Mouse (Mus musculus) lung, embryonic 15.5 days (tissue): ENCODE measurements around the gene Pigf. TPM values are rescaled to one million over a fixed set of nuclear protein-coding genes. Genes with fewer than 3 reads are reported as not detected.

ENCODE experiments used
- ATAC-seq: fragments of 200-750 bp; cut with Nextera tagmentation; 2 replicates; pipeline ENCODE4 v1.8.0; 2017; ENCODE audit warnings: moderate number of reproducible peaks, borderline replicate concordance; ENCODE audit not compliant: low FRiP score, low TSS enrichment; ENCODE audit errors: extremely low read depth
- H3K27ac ChIP-seq: fragments of 300-500 bp; sonication (generic); 2 replicates; pipeline ENCODE4 v1.5.1; 2015; ENCODE audit warnings: moderate library complexity, mild to moderate bottlenecking, inconsistent platforms
- H3K27me3 ChIP-seq: fragments of 300-500 bp; sonication (generic); 2 replicates; pipeline ENCODE4 v1.6.1; 2015; ENCODE audit warnings: inconsistent platforms
- H3K36me3 ChIP-seq: fragments of 300-500 bp; sonication (generic); 2 replicates; pipeline ENCODE4 v1.6.1; 2015; ENCODE audit warnings: inconsistent platforms
- H3K4me1 ChIP-seq: fragments of 300-500 bp; sonication (generic); 2 replicates; pipeline ENCODE4 v1.6.1; 2015; ENCODE audit warnings: inconsistent platforms
- H3K4me2 ChIP-seq: fragments of 300-500 bp; sonication (generic); 2 replicates; pipeline ENCODE4 v1.6.1; 2015; ENCODE audit warnings: inconsistent platforms, mild to moderate bottlenecking, moderate library complexity
- H3K4me3 ChIP-seq: fragments of 300-500 bp; sonication (generic); 2 replicates; pipeline ENCODE4 v1.5.1; 2015; ENCODE audit warnings: mild to moderate bottlenecking, inconsistent platforms
- H3K9ac ChIP-seq: fragments of 300-500 bp; sonication (generic); 2 replicates; pipeline ENCODE4 v1.6.1; 2015; ENCODE audit warnings: inconsistent platforms
- H3K9me3 ChIP-seq: fragments of 300-500 bp; sonication (generic); 2 replicates; pipeline ENCODE4 v1.6.1; 2016; ENCODE audit warnings: inconsistent platforms
- WGBS: fragments of 180-500 bp; shearing (Covaris S2); methylation state at CpG from one replicate; pipeline ENCODE4 v1.1.7; 2015; 5-methylcytosine and 5-hydroxymethylcytosine counted together
- polyA plus RNA-seq: library from polyadenylated mRNA; unstranded; fragments of >200 nt; fragmentation: Nextera tagmentation; extraction: Ambion mirVana; gene quantifications from 2 replicates; pipeline ENCODE4 v1.2.1, GENCODE M21; 2015

Gene Pigf
- polyA plus RNA-seq, 1 experiment from 2014 or later, result 30.7 TPM

DNA sequence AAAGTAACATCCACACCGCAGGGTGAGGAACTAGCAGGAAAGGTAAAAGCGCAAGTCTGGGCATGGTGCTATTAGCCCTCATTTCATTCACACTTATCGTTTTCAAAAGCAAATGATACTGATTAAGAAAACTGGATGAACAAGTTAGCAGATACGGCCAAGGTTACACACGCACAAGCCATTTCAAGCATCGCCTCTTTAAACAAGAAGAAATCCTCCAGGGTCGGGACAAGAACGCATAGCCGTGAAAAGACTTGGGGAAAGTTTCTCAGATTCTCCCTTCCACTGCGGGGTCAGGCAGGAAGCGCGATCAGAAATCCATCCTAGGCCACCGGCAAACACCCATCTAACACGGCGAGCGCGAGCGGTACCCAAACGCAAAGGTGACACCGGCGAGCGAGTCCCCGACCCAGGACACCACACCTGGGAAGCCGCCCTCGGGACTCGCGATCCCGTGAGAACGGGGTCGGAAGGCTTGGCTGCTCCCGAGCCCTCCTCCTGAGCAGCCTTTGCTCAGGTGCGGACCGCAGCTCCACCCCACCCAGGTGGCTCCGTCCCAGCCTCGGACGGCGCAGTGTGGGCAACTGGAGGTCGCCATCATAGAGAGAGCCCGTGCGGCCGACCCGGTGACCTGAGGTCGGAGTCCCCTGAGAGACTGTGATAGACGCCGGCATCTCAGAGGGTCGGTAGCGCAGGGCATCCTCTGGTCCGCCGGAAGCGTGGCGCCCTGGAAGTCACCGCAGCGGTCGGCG, 539 bp downstream of the Pigf start:
- H3K36me3 ChIP-seq, result peaks cover 11% of the 10 kb centered on the region
- under 1% methylated on average over 55 of the region's 55 CpGs for WGBS
- H3K9ac ChIP-seq, result peak overlapping the region; percentile 57
- peak; percentile 88; the same call in 1 of the 2 replicates for ATAC-seq
- peak overlapping the region; percentile 96 for H3K4me2 ChIP-seq
- H3K27me3 ChIP-seq, result no peaks in the 10 kb centered on the region
- peak overlapping the region; percentile 17; the same call in 1 of the 2 replicates for H3K27ac ChIP-seq
- H3K4me1 ChIP-seq, result peaks cover 9% of the 10 kb centered on the region; the same call in 1 of the 2 replicates
- H3K4me3 ChIP-seq, result peak overlapping the region; percentile 75
- no peaks in the 10 kb centered on the region for H3K9me3 ChIP-seq

DNA sequence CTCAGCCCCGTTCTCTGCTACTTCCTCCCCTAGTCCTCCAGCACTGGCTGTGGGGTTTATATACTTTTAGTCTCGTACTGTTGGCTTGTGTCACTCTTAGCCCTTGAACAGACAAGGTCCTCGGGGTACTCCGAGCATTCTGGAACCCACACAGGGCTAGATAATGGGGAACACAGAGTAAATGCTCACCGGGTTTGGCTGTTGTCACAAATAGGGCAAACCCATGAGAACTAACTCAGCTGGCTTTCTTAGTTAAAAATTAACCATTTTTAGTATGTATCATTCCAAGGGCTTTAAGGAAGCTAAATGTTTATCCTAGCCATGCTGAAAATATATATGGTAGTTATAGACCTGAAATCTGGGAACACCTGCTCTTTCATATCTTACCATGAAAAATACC, 5.5 kb downstream of the Pigf start:
- Histone ChIP-seq H3K27ac (no peak overlapping the region), H3K4me2 (no peak overlapping the region), H3K9me3 (no peaks in the 10 kb centered on the region), H3K4me3 (no peak overlapping the region), H3K9ac (no peak overlapping the region), H3K27me3 (no peaks in the 10 kb centered on the region), H3K4me1 (no peaks in the 10 kb centered on the region; the same call in 1 of the 2 replicates), H3K36me3 (peaks cover 13% of the 10 kb centered on the region; the same call in 1 of the 2 replicates)
- WGBS, result 85% methylated on average over 5 of the region's 5 CpGs
- ATAC-seq, result no peak

DNA sequence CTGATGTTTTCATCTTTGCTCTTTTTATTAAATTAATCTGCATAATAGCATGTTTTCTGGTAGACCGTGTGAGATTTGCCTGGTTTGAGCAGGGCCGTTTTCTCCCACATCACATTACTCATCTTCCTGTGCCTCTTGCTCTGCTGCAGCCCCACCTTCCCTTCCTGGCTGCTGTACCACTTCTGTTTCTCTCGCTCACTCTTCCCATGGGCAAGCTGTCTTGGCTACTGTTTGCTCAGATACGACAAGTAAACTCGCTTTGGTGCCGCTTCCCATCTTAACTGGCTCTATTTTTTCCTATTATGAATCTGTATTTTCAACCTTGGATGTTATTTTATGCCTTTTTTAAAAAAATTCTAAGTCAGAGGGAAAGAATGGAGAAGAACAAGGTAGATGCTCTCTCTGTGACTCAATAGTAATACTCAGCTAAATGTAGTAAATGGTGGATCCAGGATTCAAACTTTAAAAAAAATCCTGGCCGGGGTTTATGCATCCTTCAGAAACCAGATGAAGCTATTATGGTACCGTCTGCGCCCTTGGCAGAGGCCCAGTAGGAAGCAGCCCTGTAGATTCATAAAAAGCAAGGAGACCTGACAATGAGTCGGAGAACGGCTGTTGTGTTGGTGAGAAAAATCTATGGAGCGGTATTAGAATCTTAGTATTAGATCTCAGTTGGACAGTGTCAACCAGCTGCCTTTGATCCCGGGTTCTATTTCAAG, 13.7 kb downstream of the Pigf start:
- 80% methylated on average over 13 of the region's 13 CpGs for WGBS
- Histone ChIP-seq H3K4me1 (no peaks in the 10 kb centered on the region), H3K9ac (no peak overlapping the region), H3K27me3 (no peaks in the 10 kb centered on the region), H3K4me2 (no peak overlapping the region), H3K4me3 (no peak overlapping the region), H3K27ac (no peak overlapping the region), H3K9me3 (no peaks in the 10 kb centered on the region), H3K36me3 (peaks cover 4% of the 10 kb centered on the region; the same call in 1 of the 2 replicates)
- no peak for ATAC-seq

DNA sequence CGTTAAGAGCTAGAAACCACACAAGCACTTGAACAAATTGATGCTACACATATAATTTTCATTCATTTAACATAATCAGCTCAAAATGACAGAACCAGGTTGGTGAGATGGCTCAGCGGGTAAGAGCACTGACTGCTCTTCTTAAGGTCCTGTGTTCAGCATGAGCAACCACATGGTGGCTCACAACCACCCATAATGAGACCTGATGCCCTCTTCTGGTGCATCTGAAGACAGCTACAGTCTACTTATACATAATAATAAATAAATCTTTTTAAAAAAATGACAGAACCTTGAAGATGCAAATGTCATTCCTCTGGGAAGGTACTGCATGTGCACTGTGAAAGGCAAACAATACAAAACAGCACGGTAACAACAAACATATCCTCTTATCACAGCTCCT, 16.3 kb downstream of the Pigf start:
- H3K36me3 ChIP-seq, result peaks cover 2% of the 10 kb centered on the region; the same call in 1 of the 2 replicates
- H3K9me3 ChIP-seq, result no peaks in the 10 kb centered on the region
- H3K9ac ChIP-seq, result no peak overlapping the region
- no peak for ATAC-seq
- no peak overlapping the region for H3K4me2 ChIP-seq
- WGBS, result 86% methylated on average over 3 of the region's 3 CpGs
- no peaks in the 10 kb centered on the region for H3K4me1 ChIP-seq
- no peak overlapping the region for H3K27ac ChIP-seq
- no peaks in the 10 kb centered on the region for H3K27me3 ChIP-seq
- H3K4me3 ChIP-seq, result no peak overlapping the region

DNA sequence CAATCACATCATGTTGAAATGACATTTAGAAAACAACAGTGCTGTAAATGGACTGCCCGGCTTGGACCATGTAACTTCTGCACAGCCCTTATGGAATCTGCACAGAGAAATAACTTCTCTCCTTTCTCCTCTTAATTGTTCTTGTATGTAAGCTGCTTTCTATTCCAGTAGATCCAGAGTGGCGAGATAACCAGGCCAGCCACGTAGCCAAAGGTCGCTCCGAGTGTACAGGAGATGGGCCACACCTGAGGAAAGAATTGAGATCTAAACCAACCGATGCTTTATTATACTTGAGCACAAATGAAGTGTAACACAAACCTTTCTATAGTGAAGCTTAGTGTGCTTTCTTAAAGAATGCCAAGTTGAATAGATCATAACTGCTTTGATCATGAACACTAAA, 27.9 kb downstream of the Pigf start:
- Histone ChIP-seq H3K4me3 (no peak overlapping the region), H3K36me3 (0 out of 2 replicates have a peak, but pooled peaks cover 15% of the 10 kb centered on the region), H3K9me3 (no peaks in the 10 kb centered on the region), H3K27me3 (no peaks in the 10 kb centered on the region), H3K27ac (no peak overlapping the region), H3K9ac (no peak overlapping the region), H3K4me2 (no peak overlapping the region), H3K4me1 (no peaks in the 10 kb centered on the region)
- 86% methylated on average over 6 of the region's 6 CpGs for WGBS
- ATAC-seq, result no peak

DNA sequence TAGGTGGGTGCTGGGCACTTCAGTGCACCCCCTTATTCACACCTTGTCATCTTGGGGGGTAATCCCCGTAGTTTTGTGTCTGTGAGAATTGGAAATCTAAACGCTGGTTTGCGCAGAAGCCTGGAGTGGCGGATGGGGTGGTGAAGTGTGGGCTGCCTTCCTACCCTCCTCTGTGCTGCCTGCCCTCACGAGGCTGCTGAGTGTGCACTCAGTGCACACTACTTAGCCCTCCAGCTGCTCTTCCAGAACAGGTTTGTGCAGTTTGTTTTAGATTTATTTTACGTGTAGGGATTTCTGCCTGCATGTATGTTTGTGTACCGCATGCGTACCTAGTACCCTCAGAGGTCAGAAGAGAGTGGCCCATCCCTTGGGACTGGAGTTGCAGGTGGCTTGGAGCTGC, 33.9 kb downstream of the Pigf start:
- Histone ChIP-seq H3K9me3 (no peaks in the 10 kb centered on the region), H3K4me2 (no peak overlapping the region), H3K9ac (no peak overlapping the region), H3K36me3 (0 out of 2 replicates have a peak, but pooled peaks cover 3% of the 10 kb centered on the region), H3K27ac (no peak overlapping the region), H3K27me3 (no peaks in the 10 kb centered on the region), H3K4me3 (no peak overlapping the region), H3K4me1 (peaks cover 5% of the 10 kb centered on the region; the same call in 1 of the 2 replicates)
- 77% methylated on average over 8 of the region's 8 CpGs for WGBS
- no peak for ATAC-seq

DNA sequence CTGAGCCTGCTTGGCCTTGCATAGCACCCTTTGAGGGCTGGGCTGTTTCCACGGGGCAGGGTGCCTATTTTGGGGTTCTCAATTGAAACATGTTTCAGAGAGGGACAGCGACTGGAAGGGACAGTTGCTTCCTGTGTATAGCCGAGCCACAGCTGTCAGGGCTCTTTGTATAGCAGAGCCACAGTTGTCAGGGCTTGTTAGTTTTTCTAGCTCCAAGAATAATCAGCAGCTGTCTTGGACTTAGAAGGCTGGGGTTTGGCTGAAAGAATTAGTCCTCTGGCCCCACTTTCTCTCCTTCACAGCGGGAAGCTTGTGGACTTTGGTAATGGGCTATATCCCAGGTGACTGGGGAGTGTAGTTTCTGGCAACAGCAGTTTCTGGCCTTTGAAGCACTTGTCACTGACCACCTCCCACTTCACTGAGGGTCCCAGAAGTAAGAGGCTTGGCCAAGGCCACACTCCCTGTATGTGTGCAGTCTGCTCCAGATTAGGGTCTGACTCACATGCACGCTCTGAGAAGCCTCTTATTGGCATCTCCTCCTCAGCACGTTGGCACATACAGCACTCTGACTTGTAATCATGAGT, 36.5 kb downstream of the Pigf start:
- H3K9me3 ChIP-seq, result no peaks in the 10 kb centered on the region
- H3K4me2 ChIP-seq, result no peak overlapping the region
- H3K4me1 ChIP-seq, result peaks cover 5% of the 10 kb centered on the region; the same call in 1 of the 2 replicates
- 0 out of 2 replicates have a peak, but pooled peaks cover 3% of the 10 kb centered on the region for H3K36me3 ChIP-seq
- WGBS, result 61% methylated on average over 6 of the region's 6 CpGs
- no peaks in the 10 kb centered on the region for H3K27me3 ChIP-seq
- no peak for ATAC-seq
- no peak overlapping the region for H3K9ac ChIP-seq
- H3K27ac ChIP-seq, result no peak overlapping the region
- H3K4me3 ChIP-seq, result no peak overlapping the region

DNA sequence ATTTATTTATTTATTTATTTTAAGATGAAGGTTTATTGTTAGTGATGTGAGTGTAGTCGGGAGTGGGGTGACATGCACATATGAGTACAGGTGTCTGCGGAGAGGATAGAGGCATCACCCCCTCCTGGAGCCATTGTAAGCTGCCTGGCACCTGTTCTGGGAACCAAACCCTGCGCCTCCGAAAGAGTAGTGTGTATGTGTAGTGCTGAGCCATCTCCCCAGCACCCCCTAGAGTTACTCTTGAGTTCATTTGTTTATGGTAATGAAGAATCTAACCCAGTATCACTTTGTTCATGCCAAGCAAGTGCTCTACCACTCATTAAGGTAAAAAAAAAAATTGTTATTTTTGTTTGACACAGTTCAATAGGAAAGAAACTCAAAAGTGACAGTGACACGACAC, 37.0 kb downstream of the Pigf start:
- Histone ChIP-seq H3K9ac (no peak overlapping the region), H3K9me3 (no peaks in the 10 kb centered on the region), H3K4me3 (no peak overlapping the region), H3K4me1 (peaks cover 5% of the 10 kb centered on the region; the same call in 1 of the 2 replicates), H3K36me3 (0 out of 2 replicates have a peak, but pooled peaks cover 3% of the 10 kb centered on the region), H3K4me2 (no peak overlapping the region), H3K27ac (no peak overlapping the region), H3K27me3 (no peaks in the 10 kb centered on the region)
- ATAC-seq, result no peak
- WGBS, result 89% methylated on average over 5 of the region's 5 CpGs

DNA sequence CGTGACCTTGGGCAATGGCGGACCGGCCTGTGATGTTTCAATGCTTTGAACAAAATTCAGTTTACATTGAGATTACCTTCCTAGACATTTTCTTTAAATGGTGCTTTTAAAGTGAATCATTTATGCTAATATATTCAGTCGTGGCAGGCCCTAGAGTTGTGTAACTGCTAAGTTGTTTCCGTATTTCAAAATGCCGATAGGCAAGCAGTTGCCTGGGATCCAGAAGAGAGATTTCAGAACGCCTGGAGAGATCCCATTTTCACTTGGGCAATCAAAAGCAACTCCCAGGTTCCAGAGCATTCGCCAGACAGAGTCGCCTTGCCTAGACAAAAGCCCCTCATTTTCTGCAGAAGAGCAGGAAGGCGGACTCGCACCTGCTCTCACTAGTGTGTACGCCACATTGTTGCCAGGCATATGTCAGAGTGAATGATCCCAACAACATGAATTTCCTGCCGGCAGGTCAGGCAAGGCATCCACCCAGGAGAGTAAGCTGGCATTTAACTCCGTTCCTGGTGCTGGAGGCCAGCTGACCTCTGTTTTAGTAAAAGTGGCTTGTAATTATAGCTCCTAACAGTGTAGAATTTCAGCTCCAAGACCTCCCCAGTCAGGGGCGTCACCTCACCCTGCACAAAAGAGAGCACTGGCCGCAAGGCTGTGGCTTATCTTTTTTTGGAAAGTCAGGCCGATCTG, 38.6 kb downstream of the Pigf start:
- no peak overlapping the region for H3K4me2 ChIP-seq
- H3K36me3 ChIP-seq, result peaks cover 3% of the 10 kb centered on the region; the same call in 1 of the 2 replicates
- no peak overlapping the region for H3K9ac ChIP-seq
- H3K27me3 ChIP-seq, result no peaks in the 10 kb centered on the region
- no peaks in the 10 kb centered on the region for H3K9me3 ChIP-seq
- ATAC-seq, result no peak
- H3K4me3 ChIP-seq, result no peak overlapping the region
- WGBS, result 61% methylated on average over 17 of the region's 17 CpGs
- peaks cover 5% of the 10 kb centered on the region; the same call in 1 of the 2 replicates for H3K4me1 ChIP-seq
- H3K27ac ChIP-seq, result no peak overlapping the region

DNA sequence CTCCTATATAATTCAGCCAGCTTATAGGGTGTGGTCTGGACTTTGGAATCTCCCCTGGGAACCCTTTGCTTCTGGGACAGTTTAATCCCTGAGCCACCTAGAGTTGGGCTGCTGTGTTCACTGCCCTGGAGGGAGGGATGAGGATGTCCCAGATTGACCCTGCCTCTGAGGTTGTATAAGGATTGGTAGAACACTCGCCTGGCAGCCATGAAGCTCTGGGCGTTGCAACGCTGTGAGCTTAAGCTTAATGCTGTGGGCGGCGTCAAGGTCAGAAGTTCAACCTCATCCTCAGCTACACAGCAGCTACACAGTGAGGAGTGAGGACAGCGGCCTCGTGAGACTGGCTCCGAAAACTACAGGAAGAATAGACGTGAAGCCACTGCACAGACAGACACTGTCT, 42.7 kb downstream of the Pigf start:
- H3K36me3 ChIP-seq, result peaks cover 16% of the 10 kb centered on the region
- no peak overlapping the region for H3K27ac ChIP-seq
- no peak overlapping the region for H3K9ac ChIP-seq
- no peaks in the 10 kb centered on the region for H3K9me3 ChIP-seq
- no peak overlapping the region for H3K4me3 ChIP-seq
- H3K4me2 ChIP-seq, result no peak overlapping the region
- 66% methylated on average over 9 of the region's 9 CpGs for WGBS
- H3K27me3 ChIP-seq, result no peaks in the 10 kb centered on the region
- H3K4me1 ChIP-seq, result peaks cover 5% of the 10 kb centered on the region; the same call in 1 of the 2 replicates
- ATAC-seq, result no peak

DNA sequence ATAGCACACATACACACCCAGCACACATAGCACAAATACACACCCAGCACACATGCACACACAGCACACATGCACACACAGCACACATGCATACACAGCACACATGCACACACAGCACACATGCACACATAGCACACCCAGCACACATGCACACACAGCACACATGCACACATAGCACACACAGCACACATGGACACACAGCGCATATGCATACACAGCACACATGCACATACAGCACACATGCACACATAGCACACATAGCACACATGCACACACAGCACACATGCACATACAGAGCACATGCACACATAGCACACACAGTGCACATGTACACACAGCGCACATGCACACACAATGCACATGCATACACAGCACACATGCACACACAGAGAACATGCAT, 43.5 kb downstream of the Pigf start:
- no peaks in the 10 kb centered on the region for H3K9me3 ChIP-seq
- WGBS, result 96% methylated on average over 2 of the region's 2 CpGs
- peaks cover 16% of the 10 kb centered on the region for H3K36me3 ChIP-seq

More for the DNA sequence above, 43.5 kb downstream of the Pigf start:
- H3K4me1 ChIP-seq, result peaks cover 2% of the 10 kb centered on the region; the same call in 1 of the 2 replicates
- H3K9ac ChIP-seq, result no peak overlapping the region
- no peak for ATAC-seq
- no peak overlapping the region for H3K27ac ChIP-seq
- no peak overlapping the region for H3K4me3 ChIP-seq
- no peaks in the 10 kb centered on the region for H3K27me3 ChIP-seq
- H3K4me2 ChIP-seq, result no peak overlapping the region
